Comparison of ENCODE assay signal across 8 mouse cellular contexts in genomic region chr19:5801432-5801964, GRCm38 (mm10). TPM values are rescaled to one million over a fixed set of nuclear protein-coding genes. Genes with fewer than 3 reads are reported as not detected.
DNase-seq lines count a peak whose midpoint lies in the region; ATAC-seq and TF ChIP-seq lines count a peak whose summit lies in the region.

No protein-coding gene starts in this region.

- peak overlapping the region; percentile 88 for H3K9ac ChIP-seq in heart, embryonic 15.5 days
- peak overlapping the region; percentile 88 for H3K9ac ChIP-seq in ES-Bruce4 (ENCODE audit: low read depth, poor library complexity, severe bottlenecking)
- H3K9ac ChIP-seq in forebrain, embryonic 16.5 days (replicated peaks; ENCODE audit: low read depth, low read length): peak overlapping the region; percentile 83
- peak overlapping the region; percentile 98 for H3K9ac ChIP-seq in midbrain, embryonic 11.5 days (ENCODE audit: low read length)

- no peak for TF ChIP-seq POLR2A in ES-Bruce4 (IDR thresholded peaks at IDR 0.05; ENCODE audit: insufficient read depth, low read length)

- DNase-seq in heart, adult 9 months (ENCODE audit: low spot score in 2 of 2): no peak
- peak; percentile 92 for DNase-seq in midbrain, embryonic 11.5 days (ENCODE audit: low spot score, missing footprints)
- no peak for DNase-seq in yolk sac, embryonic 10.5 days (ENCODE audit: low spot score)
- DNase-seq in cerebellum, adult 9-10 months: no peak

- peak overlapping the region; percentile 69 for H3K4me3 ChIP-seq in heart, embryonic 15.5 days
- H3K4me3 ChIP-seq in ES-Bruce4 (ENCODE audit: low read depth, low read length): peak overlapping the region; percentile 100
- peak overlapping the region; percentile 55 for H3K4me3 ChIP-seq in forebrain, embryonic 16.5 days (replicated peaks; ENCODE audit: low read length)
- H3K4me3 ChIP-seq in midbrain, embryonic 11.5 days (ENCODE audit: low read depth, low read length): peak overlapping the region; percentile 99

- no peak for TF ChIP-seq CTCF in ES-Bruce4 (IDR thresholded peaks at IDR 0.05; ENCODE audit: low read depth, low read length)

- H3K27ac ChIP-seq in heart, embryonic 15.5 days: peak overlapping the region; percentile 99
- peak overlapping the region; percentile 95 for H3K27ac ChIP-seq in ES-Bruce4 (ENCODE audit: insufficient read depth, low read length)
- H3K27ac ChIP-seq in forebrain, embryonic 16.5 days (ENCODE audit: low read length): peak overlapping the region; percentile 81
- H3K27ac ChIP-seq in midbrain, embryonic 11.5 days (ENCODE audit: low read depth, low read length): peak overlapping the region; percentile 95; the same call in 1 of the 2 replicates

- under 1% methylated on average over 3 of the region's 3 CpGs for WGBS in heart, embryonic 15.5 days
- 5% methylated on average over 3 of the region's 3 CpGs for WGBS in forebrain, embryonic 16.5 days
- 9% methylated on average over 3 of the region's 3 CpGs for WGBS in midbrain, embryonic 11.5 days

- peak overlapping the region; percentile 54 for H3K4me2 ChIP-seq in heart, embryonic 15.5 days
- peak overlapping the region; percentile 100 for H3K4me2 ChIP-seq in forebrain, embryonic 16.5 days (ENCODE audit: low read length)
- peak overlapping the region; percentile 83 for H3K4me2 ChIP-seq in midbrain, embryonic 11.5 days

- no peak for ATAC-seq in heart, embryonic 15.5 days (replicated peaks; ENCODE audit: insufficient number of reproducible peaks, insufficient read depth, low FRiP score, low read depth)
- no peak for ATAC-seq in forebrain, embryonic 16.5 days
- ATAC-seq in midbrain, embryonic 11.5 days (ENCODE audit: low FRiP score): no peak
- ATAC-seq in granulocyte monocyte progenitor cell, adult 5-6 weeks (replicated peaks; ENCODE audit: poor library complexity, severe bottlenecking): no peak

- TF ChIP-seq EP300 in ES-Bruce4 (IDR thresholded peaks at IDR 0.05; ENCODE audit: insufficient read depth, low read depth, low read length): no peak

- H3K36me3 ChIP-seq in heart, embryonic 15.5 days: peaks cover 24% of the 10 kb centered on the region
- H3K36me3 ChIP-seq in ES-Bruce4 (ENCODE audit: control insufficient read depth, insufficient read depth, low read length, poor library complexity, severe bottlenecking): peaks cover 48% of the 10 kb centered on the region
- H3K36me3 ChIP-seq in forebrain, embryonic 16.5 days (ENCODE audit: control insufficient read depth, insufficient read depth): peaks cover 7% of the 10 kb centered on the region
- peaks cover 11% of the 10 kb centered on the region for H3K36me3 ChIP-seq in midbrain, embryonic 11.5 days (ENCODE audit: control insufficient read depth, insufficient read depth, low read length)

- H3K9me3 ChIP-seq in heart, embryonic 15.5 days (replicated peaks): no peaks in the 10 kb centered on the region
- H3K9me3 ChIP-seq in ES-Bruce4 (replicated peaks; ENCODE audit: control insufficient read depth, insufficient read depth, low read length, poor library complexity, severe bottlenecking): no peaks in the 10 kb centered on the region
- H3K9me3 ChIP-seq in forebrain, embryonic 16.5 days (ENCODE audit: control insufficient read depth, low read length): no peaks in the 10 kb centered on the region
- no peaks in the 10 kb centered on the region for H3K9me3 ChIP-seq in midbrain, embryonic 11.5 days (ENCODE audit: control insufficient read depth, low read length)

- H3K4me1 ChIP-seq in heart, embryonic 15.5 days (replicated peaks): peaks cover 36% of the 10 kb centered on the region
- peaks cover 2% of the 10 kb centered on the region for H3K4me1 ChIP-seq in ES-Bruce4 (ENCODE audit: control insufficient read depth, insufficient read depth, low read length)
- peaks cover 34% of the 10 kb centered on the region for H3K4me1 ChIP-seq in forebrain, embryonic 16.5 days (replicated peaks; ENCODE audit: control insufficient read depth, insufficient read depth, low read length)
- H3K4me1 ChIP-seq in midbrain, embryonic 11.5 days (ENCODE audit: control insufficient read depth, insufficient read depth, low read length): peaks cover 37% of the 10 kb centered on the region

- no peaks in the 10 kb centered on the region for H3K27me3 ChIP-seq in heart, embryonic 15.5 days
- H3K27me3 ChIP-seq in ES-Bruce4 (ENCODE audit: control insufficient read depth, insufficient read depth, low read length, poor library complexity, severe bottlenecking): no peaks in the 10 kb centered on the region
- no peaks in the 10 kb centered on the region for H3K27me3 ChIP-seq in forebrain, embryonic 16.5 days (replicated peaks; ENCODE audit: control insufficient read depth, insufficient read depth, low read length)
- H3K27me3 ChIP-seq in midbrain, embryonic 11.5 days (ENCODE audit: control insufficient read depth, insufficient read depth, low read length): no peaks in the 10 kb centered on the region

RNA-seq across cellular contexts. Expression of gene Scyl1, which starts 30.3 kb away (rescaled TPM):
- 53.5 and 65.9 TPM in 2 replicates for polyA plus RNA-seq in heart, embryonic 15.5 days (2015; fragmentation: Nextera tagmentation; extraction: Ambion mirVana)
- 37.1 and 42.8 TPM in 2 replicates for polyA plus RNA-seq in ES-Bruce4 (2011; ENCODE audit: insufficient read depth, insufficient read length, low read depth, missing spikeins)
- 66.2 and 79.4 TPM in 2 replicates for polyA plus RNA-seq in forebrain, embryonic 16.5 days (2015; fragmentation: Nextera tagmentation; extraction: Ambion mirVana)
- 48.2 and 58.6 TPM in 2 replicates for polyA plus RNA-seq in midbrain, embryonic 11.5 days (2014; fragmentation: Nextera tagmentation; extraction: Ambion mirVana)
- 40.9 and 47.7 TPM in 2 replicates for total RNA-seq in granulocyte monocyte progenitor cell, adult 5-6 weeks (2014; fragmentation: Nextera tagmentation)
- total RNA-seq in granulocyte monocyte progenitor cell, adult 5-6 weeks (2017): 22.8 and 23.3 TPM in 2 replicates
